Mouse (Mus musculus) stomach, postnatal 0 days (tissue): ENCODE results near the gene Lpin3.

Source experiments
- CTCF ChIP-seq: IDR thresholded peaks from 2 replicates; pipeline ENCODE4 v1.5.1; 2016; ENCODE audit warnings: antibody characterized with exemption, low read depth, mild to moderate bottlenecking, moderate library complexity
- EP300 ChIP-seq: optimal IDR thresholded peaks from 2 replicates; pipeline ENCODE3; 2016; ENCODE audit warnings: antibody characterized with exemption

DNA sequence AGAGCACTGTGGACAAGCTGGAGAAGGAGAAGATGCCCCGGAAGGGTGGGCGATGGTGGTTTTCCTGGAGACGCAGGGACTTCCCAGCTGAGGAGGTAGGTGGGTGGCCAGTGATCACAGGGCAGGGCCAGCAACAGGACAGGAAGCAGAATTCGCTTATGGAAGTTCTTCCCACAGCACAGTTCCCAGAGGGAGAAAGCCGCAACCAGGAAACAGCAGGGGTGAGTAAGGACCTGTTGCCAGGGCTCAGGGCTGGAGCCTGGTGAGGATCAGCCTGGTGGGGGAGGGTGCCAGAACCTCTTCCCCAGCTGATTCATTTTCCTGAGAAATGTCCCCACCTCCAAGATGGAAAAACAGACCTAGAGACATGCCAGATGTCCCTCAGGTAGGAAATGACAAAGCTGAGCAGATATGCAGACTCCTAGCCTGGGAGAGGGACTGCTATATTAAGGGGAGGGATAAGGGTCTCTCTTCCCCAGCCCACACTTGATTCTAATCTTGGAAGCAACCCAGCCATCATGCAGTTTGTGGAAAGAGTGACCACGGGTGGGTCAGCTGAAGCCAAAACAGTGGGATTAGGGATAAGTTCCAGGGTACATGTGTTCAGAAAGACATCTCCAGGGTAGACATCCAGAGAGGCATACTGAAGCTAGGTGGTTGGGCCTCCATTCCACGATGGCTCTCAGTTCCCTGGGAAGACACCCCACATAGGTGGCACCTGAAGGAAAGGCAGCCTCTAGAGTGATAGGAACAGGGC, 21.4 kb downstream of the Lpin3 start:
- TF ChIP-seq CTCF (no peak), EP300 (no peak)
